Mouse (Mus musculus) v-Abl transformed pro-B cells (cell line): ENCODE data around the gene Hsf4.

Source experiments
- in situ Hi-C, 2 experiments: fragments of 400-800 bp; cut with MboI; formaldehyde crosslinking; loops; one replicate each; pipeline ENCODE4 v1.15.1; 2025; ENCODE audit not compliant: unreplicated experiment in 2 of 2

The Hsf4 gene

DNA sequence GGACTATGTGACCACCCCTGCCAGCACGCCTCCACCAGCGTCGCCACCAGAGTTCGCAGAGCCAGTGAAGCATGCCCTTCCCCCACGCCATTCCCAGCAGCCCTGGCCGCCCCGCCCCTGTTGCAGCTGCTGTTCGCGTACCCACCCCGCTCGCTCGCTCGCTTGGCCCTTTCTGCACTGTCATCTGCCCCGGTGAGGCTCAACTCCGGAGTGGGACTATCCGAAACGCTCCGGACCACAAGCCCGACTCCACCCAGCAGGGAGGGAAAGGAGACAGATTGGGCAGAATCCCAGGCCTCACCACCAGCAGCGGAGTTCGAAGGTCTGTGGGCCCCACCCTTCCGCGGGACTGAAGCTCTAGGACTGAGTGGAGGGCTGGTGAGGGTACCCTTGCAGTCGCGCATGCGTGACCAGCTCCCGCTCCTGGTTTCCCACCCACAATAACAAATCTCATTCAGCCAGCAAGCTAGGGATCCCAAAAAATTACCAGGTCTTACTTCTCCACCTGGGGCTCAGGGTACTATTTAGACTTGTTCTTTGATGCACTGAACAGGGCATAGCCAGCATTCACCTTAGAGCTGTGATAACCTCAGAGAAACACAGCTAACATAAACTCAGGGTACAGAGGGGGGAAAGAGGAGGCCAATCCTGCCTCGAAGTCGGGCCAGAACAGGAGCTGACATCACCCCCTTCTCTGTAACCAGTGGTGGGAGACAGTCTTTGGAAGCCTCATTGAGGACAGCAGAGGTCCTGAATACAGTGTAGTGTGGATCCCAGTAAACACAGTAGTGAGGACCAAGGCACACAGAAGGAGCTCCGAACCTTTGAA, 6.9 kb downstream of the Hsf4 start:
- in situ Hi-C loops = no loop called here

DNA sequence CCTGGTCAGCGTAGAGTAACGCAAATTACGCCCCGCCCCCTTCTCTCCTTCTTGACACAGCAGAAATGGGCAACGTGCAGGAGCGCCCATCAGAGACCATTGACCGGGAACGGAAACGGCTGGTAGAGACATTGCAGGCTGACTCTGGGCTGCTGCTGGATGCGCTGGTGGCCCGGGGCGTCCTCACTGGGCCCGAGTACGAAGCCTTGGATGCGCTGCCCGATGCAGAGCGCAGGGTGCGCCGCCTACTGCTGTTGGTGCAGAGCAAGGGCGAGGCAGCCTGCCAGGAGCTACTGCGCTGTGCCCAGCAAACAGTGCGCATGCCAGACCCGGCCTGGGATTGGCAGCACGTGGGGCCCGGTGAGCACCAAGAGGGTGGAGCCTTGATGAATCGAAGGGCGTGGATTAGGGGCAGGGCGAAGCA, 9.3 kb downstream of the Hsf4 start:
- in situ Hi-C loops = no loop called here

DNA sequence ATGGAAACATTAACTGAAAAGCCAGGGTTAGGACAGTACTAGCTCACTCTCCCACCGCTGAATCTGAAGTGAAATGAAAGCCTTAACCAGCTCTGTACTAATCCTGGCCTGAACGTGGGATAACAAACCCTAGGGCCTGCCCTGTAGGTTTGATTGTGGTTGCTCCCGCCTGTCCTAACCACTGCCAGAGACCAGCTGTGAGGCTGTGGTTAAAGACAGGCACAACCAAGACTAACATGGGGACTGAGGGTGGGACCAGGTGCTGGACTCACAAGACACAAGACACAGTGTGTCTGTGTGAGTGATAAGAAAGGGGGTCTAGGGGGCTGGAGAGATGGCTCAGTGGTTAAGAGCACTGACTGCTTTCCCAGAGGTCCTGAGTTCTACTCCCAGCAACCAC, 11.0 kb downstream of the Hsf4 start:
- in situ Hi-C loops = loop anchor here (5.0 to 10.0 kb wide), 2 partner anchors 56 to 158 kb away; partner anchors contain the start of gene D230025D16Rik (in 1 of the 2)

DNA sequence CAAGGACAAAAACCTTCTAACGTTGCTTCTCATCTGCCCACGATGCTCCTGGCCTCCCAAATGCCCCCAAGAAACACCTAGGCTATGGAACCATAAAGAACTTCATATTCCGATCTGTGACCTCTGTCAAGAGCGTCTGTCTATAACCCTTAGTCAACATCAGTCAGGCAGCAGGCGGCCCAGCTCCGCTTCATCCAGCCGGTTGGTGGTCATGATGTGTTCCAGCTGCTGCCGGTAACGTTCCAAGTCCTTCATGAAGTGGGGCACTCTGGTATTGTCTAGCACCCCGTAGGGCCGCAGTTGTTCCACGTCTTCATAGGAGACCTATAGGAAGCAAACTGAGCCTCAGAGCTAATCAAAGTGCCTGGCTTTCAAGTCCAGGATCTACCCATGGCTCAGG, 12.2 kb downstream of the Hsf4 start:
- in situ Hi-C loops = loop anchor here (5.0 to 10.0 kb wide), 2 partner anchors 57 to 160 kb away; partner anchors contain the start of gene D230025D16Rik (in 1 of the 2)

DNA sequence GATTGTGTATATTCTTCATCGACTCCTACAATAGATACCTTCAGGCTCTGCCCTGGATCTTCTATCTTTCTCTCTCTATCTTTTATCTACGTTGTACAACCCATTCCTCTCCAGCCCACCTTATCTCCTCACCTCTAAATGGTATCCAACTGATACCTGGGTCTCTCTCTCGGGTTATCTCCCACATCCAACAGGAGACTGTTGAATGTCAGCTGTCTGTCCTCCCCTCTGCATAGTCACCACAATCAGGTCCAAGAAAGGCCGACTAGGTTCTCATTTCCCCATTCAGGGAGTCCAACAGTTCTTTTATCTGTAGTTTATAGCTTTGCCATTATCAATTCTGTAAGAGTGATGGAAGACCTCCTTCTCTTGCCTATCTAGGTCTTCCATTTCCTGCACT, 12.6 kb downstream of the Hsf4 start:
- in situ Hi-C loops = loop anchor here (5.0 to 10.0 kb wide), 2 partner anchors 57 to 160 kb away; partner anchors contain the start of gene D230025D16Rik (in 1 of the 2)

DNA sequence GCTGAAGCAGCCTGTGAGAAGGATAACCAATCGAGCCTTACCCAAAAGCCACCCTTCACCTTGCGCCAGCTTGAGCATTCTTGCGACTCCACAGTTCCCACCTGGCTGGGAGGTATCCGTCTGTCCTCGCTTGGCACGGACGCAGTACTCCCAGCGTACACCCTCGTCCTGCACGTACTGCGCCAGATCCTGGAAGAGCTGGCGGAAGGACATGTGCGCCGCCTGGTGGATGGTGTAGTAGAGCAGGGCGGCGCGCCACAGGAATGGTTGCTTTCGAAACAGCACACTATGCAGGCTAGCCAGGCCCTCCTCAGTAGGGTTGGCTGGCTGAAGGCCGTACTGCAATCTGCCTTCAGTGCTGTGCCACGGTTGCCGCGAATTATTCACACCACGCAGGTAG, 13.5 kb downstream of the Hsf4 start:
- in situ Hi-C loops = loop anchor here (5.0 to 10.0 kb wide), 2 partner anchors 58 to 161 kb away; partner anchors contain the start of gene D230025D16Rik (in 1 of the 2)

DNA sequence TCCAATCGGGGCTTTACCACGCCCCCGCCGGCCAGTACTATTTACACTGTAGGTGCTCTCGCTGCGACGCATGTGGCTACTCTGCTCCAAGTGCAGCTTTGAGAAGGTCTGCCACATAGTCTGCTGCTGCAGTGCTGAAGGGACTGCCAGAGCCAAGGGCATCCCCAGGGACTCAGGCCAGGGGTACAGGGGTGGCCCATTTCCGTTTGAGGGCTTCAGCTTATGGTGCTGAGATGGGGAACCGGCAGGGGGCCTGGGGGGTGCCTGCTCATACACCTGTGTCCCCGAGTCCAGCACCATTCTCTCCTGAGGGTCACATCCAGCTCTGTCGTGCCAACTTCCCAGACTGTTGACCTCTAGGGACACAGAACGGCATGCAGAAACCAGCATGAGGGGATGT, 15.9 kb downstream of the Hsf4 start:
- in situ Hi-C loops = loop anchor here (5.0 to 10.0 kb wide), 4 partner anchors 33 to 163 kb away; partner anchors contain the start of gene D230025D16Rik (in 1 of the 2)

DNA sequence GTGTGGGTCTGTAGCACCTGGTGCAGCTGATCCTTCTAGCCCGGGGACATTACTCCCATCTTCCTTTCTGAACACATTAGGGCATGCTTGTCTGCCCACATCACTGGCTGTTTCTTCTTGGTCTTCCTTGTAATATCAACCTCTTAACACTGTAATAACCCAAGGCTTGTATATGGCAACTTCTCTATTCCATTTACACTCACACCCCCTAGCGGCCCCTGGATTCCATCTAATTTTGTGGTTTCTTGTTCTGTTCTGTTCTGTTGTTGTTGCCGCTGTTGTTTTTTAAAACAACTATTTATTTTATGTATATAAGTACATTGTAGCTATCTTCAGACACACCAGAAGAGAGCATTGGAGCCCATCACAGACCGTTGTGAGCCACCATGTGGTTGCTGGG, 17.3 kb downstream of the Hsf4 start:
- in situ Hi-C loops = loop anchor here (5.0 to 10.0 kb wide), 4 partner anchors 35 to 165 kb away; partner anchors contain the start of gene D230025D16Rik (in 1 of the 2)

DNA sequence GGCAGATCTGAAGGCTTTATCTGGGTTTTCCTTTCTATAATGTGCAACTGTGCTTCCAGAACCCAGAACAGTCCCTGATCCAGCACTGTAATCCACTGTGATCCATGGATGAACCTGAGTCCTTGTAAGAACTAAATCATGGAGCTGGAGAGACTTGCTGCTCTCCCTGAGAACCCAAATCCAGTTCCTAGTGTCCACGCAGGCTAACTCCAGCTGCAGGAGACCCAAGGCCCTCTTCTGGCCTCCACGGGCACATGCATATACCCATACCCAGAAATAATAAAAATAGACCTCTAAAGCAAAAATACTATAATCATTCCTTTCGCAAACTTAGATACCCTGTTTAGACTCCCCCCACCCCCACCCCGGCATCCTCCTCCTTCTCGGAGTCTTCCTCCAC, 18.6 kb downstream of the Hsf4 start:
- in situ Hi-C loops = loop anchor here (5.0 to 10.0 kb wide), 4 partner anchors 36 to 166 kb away; partner anchors contain the start of gene D230025D16Rik (in 1 of the 2)

DNA sequence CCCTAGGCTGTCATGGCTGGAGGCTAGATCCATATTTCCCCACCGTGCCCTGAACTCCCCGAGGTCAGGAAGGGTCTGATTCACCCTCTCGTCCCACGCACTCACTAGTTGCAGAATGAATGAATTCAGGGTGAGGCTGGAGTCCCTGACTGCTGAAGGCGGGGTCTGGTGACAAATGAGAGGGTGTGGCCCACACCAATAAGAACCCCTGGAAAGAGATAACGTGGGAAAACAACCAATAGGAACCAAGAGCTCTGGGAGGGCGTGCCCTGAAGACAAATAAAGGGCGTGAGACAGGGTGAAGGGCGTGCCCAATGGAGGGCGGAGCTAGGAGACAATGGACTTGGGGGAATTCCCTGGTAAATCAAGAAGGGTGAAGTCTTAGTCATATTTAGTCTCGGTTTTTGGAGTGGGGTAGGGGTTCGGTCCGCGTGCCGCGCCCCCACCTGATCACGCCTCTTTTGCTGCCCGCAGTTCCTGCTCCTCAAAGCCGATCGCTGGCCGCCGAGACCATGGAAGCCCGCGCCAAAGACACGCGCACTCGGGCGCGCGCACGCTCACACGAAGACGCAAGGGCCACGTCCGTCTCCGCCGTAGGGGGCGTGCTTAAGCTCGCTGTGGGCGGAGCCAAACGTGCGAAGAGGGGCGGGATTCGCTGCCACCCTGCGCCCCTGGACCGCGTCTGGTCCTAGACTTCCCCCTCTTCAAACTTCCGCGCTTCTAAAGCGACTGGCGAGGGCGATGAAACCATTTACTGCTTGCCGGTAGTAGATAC, 19.5 kb downstream of the Hsf4 start:
- in situ Hi-C loops = loop anchor here (5.0 to 10.0 kb wide), 4 partner anchors 37 to 167 kb away; partner anchors contain the start of gene D230025D16Rik (in 1 of the 2)

DNA sequence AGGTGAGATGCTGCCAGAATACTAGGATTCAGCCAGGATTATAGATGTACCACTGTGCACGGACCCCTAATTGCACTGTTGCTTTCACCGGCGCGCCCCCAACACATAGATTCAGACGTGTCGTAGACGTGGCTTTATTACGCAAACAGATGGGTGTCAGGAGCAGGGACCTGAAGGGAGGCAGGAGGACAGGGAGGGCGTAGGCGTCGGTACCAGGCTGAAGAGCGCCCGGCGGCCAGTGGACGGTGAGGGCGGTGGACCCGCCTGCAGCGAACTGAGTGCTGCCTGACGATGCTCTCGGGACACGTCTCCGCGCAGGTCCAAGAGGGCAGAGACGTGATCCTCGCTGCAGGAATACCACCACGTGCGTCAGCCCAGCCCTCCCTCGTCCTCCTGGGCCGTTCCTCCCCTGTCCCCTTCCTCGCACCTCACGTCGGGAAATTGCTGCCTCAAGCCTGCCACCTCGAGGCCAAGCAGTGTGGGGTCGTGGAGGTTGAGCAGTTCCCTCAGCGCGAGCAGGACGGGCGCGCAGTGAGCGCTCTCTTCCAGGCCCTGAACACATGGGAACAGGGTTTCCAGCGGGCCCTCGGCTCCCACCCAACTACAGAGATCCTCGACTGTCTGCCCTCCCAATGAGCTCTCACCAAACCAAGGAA, 20.3 kb downstream of the Hsf4 start, which contains the start of gene 4931428F04Rik:
Gene 4931428F04Rik (minus strand): TSS at position 60 of the 656 bp plus-strand sequence.
- in situ Hi-C loops = loop anchor here (5.0 to 10.0 kb wide), 7 partner anchors 38 to 638 kb away; partner anchors contain the start of genes D230025D16Rik (in 1 of the 2), Fhod1 (in 1 of the 2) and Slc9a5 (in 1 of the 2)

DNA sequence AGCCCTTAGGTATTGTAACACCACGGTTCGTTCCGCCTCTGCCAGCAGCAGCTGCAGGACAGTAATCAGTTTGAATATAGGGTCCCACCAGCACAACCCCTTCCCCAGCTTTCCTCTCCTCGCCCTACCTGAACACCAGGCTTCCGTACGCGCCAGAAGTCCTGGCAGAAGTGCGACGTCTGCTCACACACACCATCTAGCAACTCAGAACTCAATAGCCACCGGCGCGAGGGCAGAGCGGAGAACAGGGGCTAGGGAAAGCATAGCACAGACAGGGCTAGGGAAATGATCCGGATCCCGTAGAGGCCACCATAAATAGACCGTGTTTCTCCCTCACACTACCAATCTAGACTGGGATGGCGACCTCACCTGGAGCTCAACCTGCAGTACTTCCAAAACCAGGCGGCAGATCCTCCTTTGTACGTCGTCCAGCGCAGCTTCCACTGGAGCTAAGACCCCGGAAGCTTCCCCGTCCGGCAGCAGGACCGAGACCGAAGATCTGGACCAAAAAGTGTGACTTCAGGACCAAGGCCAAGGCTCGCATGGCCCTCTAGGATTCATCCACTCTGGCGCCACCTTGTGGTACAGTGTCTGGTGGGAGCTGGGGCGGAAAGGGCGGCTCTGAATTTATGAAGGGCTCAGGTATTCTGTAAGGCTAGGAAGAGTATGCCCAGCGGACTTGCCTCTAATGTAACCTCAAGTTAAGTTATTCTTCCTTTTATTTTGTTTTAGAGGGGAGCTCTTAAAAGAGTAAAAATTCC, 21.1 kb downstream of the Hsf4 start:
- in situ Hi-C loops = loop anchor here (5.0 kb wide), 3 partner anchors 57 to 638 kb away; partner anchors contain the start of genes Fhod1 (in 1 of the 2) and Slc9a5 (in 1 of the 2)

DNA sequence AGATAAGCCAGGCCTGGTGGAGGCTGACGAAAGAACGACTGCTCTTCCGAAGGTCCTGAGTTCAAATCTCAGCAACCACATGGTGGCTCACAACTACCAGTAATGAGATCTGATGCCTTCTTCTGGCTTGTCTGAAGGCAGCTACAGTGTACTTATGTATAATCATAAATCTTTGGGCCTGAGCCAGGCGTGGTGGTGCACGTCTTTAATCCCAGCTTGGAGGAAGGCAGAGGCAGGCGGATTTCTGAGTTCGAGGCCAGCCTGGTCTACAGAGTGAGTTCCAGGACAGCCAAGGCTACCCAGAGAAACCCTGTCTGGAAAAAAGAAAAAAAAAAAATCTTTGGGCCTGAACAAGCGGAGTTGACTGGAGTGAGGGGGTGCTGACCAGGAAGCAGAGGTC, 21.8 kb downstream of the Hsf4 start:
- in situ Hi-C loops = loop anchor here (5.0 kb wide), 3 partner anchors 56 to 639 kb away; partner anchors contain the start of genes Fhod1 (in 1 of the 2) and Slc9a5 (in 1 of the 2)

DNA sequence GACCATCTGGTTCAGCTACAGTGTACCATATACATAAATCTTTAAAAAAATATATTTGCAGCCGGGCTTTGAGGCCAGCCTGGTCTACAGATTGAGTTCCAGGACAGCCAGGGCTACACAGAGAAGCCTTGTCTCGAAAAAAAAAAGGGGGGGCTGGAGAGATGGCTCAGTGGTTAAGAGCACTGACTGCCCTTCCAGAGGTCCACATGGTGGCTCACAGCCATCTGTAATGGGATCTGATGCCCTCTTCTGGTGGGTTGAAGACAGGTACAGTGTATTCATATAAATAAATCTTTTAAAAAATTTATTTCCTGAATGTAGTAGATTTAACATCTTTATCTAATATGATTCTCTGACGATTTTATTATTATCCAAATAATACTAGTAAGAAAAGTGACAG, 22.2 kb downstream of the Hsf4 start:
- in situ Hi-C loops = loop anchor here (5.0 kb wide), 3 partner anchors 55 to 640 kb away; partner anchors contain the start of genes Fhod1 (in 1 of the 2) and Slc9a5 (in 1 of the 2)

DNA sequence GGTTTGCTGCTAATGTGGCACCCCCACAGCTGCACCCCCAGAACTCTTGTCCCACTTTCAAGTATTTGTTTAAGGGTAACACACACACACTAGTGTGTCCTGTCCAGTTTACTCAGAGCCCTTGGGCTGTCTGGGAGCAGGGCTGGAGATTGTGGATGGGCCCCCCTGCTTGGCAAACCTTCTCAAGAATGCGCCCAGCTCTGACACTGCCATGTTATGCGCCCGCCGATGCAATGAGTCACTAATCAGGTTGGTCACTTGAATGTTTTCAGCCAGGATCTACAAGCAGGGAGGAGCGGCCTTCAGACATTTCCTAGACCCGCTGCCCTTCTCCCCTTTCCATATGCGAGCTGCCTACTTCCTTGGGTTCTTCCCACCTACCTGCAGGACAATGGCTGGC, 22.9 kb downstream of the Hsf4 start:
- in situ Hi-C loops = loop anchor here (5.0 kb wide), 3 partner anchors 55 to 640 kb away; partner anchors contain the start of genes Fhod1 (in 1 of the 2) and Slc9a5 (in 1 of the 2)

DNA sequence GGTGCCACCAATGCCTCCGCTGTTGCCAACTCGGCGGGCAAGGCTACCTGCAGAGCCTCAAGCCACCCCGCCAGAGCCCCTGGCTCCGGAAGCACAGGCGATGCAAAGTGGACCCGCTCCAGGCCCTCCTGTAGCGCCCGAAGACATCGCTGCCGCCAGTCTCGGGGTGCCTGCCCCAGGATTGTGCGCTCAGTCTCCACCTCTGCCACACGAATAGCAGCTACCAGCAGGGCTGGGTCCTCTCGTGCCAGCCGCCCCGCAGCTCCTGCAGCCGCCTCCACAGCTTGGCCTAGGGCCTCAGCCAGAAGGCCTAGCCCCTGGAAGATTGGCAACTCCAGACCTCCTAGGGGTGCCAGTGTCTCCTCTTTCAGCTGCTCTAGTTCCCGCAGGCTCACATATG, 23.8 kb downstream of the Hsf4 start:
- in situ Hi-C loops = loop anchor here (5.0 kb wide), 3 partner anchors 54 to 641 kb away; partner anchors contain the start of genes Fhod1 (in 1 of the 2) and Slc9a5 (in 1 of the 2)

DNA sequence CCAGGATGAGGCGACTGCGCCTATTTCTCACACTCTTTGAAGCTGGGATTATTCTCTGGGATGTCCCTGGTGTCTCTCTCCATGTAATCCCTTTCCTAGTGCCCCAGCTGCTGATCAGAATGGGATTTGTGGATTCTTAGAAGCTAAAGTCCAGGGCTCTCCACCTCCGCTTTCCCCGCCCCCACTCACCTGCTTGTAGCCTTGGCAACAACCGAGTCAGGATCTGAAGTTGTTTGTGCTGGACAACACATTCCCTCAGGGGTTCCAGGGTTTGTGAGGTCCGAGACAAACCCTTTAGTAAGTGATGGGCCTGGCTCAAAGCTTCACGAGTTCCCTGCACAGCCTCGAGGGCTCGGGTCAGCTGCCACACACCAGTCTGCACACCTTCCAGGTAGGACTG, 25.2 kb downstream of the Hsf4 start:
- in situ Hi-C loops = loop anchor here (5.0 kb wide), 3 partner anchors 53 to 642 kb away; partner anchors contain the start of genes Fhod1 (in 1 of the 2) and Slc9a5 (in 1 of the 2)

DNA sequence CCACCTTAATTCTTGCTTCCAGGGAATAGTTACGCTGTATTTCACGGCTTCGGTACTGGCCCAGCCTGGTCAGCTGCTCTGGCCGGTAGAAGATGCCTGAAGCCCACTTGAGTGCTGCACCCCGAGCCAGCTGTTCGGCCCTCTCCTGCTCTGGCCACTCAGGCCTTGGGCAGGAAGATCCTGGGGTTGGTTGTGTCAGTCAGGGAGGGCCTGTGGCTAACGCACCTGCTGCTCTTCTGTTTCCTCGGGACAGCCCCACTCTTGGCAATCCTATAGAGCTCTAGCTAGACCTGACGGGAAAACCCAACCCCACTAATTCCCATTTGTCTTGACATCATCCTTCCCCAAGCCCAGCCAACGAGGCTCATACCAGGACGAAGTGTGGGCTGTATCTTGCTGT, 25.7 kb downstream of the Hsf4 start:
- in situ Hi-C loops = no loop called here
